Mouse (Mus musculus) spleen, adult 2 months (tissue): ENCODE results near the gene Srsf1. TPM values are rescaled to one million over a fixed set of nuclear protein-coding genes. Genes with fewer than 3 reads are reported as not detected.

Experiments used
- DNase-seq, 2 experiments: peaks; one replicate each; pipeline versions ENCODE4 v3.0.0 to v3.0.0-alpha.2; 2012 to 2021; ENCODE audit warnings: low spot score in 2 of 2, low read depth in 1 of 2
- H3K27ac ChIP-seq: fragments of 200-500 bp; 2 replicates; pipeline ENCODE4 v1.5.1; 2012; ENCODE audit warnings: low read length, inconsistent platforms; ENCODE audit not compliant: insufficient read depth
- H3K27me3 ChIP-seq: fragments of 200-500 bp; 2 replicates; pipeline ENCODE4 v1.6.1; 2012; ENCODE audit warnings: mild to moderate bottlenecking, moderate library complexity, low read length, inconsistent platforms; ENCODE audit not compliant: control insufficient read depth, insufficient read depth
- H3K36me3 ChIP-seq: fragments of 200-500 bp; 2 replicates; pipeline ENCODE4 v1.6.1; 2012; ENCODE audit warnings: mild to moderate bottlenecking, low read length, inconsistent platforms; ENCODE audit not compliant: control insufficient read depth, insufficient read depth
- H3K4me1 ChIP-seq: fragments of 200-500 bp; 2 replicates; pipeline ENCODE4 v1.6.1; 2011; ENCODE audit warnings: inconsistent platforms; ENCODE audit not compliant: control insufficient read depth, insufficient read depth, insufficient read length
- H3K4me3 ChIP-seq: fragments of 200-500 bp; 2 replicates; pipeline ENCODE4 v1.5.1; 2011; ENCODE audit warnings: mild to moderate bottlenecking, inconsistent platforms; ENCODE audit not compliant: insufficient read depth, insufficient read length; ENCODE audit errors: extremely low read depth
- CTCF ChIP-seq: fragments of 200-500 bp; IDR thresholded peaks from 2 replicates; pipeline ENCODE4 v1.5.1; 2011; ENCODE audit warnings: mild to moderate bottlenecking, inconsistent platforms; ENCODE audit not compliant: insufficient read depth, insufficient read length, insufficient replicate concordance; ENCODE audit errors: extremely low read depth
- POLR2A ChIP-seq: fragments of 200-500 bp; IDR thresholded peaks from 2 replicates; pipeline ENCODE4 v1.6.1; 2011; ENCODE audit warnings: low read depth, low read length, inconsistent platforms
- WGBS: fragments of 180-500 bp; shearing (Covaris S2); methylation state at CpG from one replicate; pipeline ENCODE4 v1.1.7; 2018; 5-methylcytosine and 5-hydroxymethylcytosine counted together
- polyA plus RNA-seq: library from polyadenylated mRNA; depleted of rRNA; stranded (reverse); fragments of >200 nt; gene quantifications from 2 replicates; pipeline ENCODE4 v1.2.3, GENCODE M21; 2012; rRNA removed

Srsf1 gene
- polyA plus RNA-seq, 1 experiment = 106 TPM

GRCm38 (mm10) chr11:88100170-88100569 lies 53.0 kb downstream of the Srsf1 start:
- no peak overlapping the region for H3K27ac ChIP-seq
- no peak for DNase-seq
- no peak for TF ChIP-seq POLR2A
- no peak for TF ChIP-seq CTCF
- 68% methylated on average over 4 of the region's 4 CpGs for WGBS
- no peaks in the 10 kb centered on the region for H3K36me3 ChIP-seq
- H3K4me1 ChIP-seq = peaks cover 9% of the 10 kb centered on the region
- peaks cover 8% of the 10 kb centered on the region; the same call in 1 of the 2 replicates for H3K27me3 ChIP-seq
- H3K4me3 ChIP-seq = no peak overlapping the region

Other genes starting within 250 kb of the Srsf1 start
- 0.02 and 0.09 TPM in 2 replicates for gene Lpo, start 219.1 kb upstream of the Srsf1 start, polyA plus RNA-seq
- 12.6 and 13.3 TPM in 2 replicates for gene Mks1, start 194.2 kb upstream of the Srsf1 start, polyA plus RNA-seq
- 2.5 and 12.7 TPM in 2 replicates for gene Epx, start 171.8 kb upstream of the Srsf1 start, polyA plus RNA-seq
- not detected in 2 replicates for gene Olfr462, start 155.1 kb upstream of the Srsf1 start, polyA plus RNA-seq
- gene Olfr463, start 150.0 kb upstream of the Srsf1 start, polyA plus RNA-seq = not detected in 2 replicates
- gene Olfr464, start 126.4 kb upstream of the Srsf1 start, polyA plus RNA-seq = not detected in 2 replicates
- 28.6 and 33.8 TPM in 2 replicates for gene Dynll2, start 59.8 kb upstream of the Srsf1 start, polyA plus RNA-seq
- 14.2 and 15.5 TPM in 2 replicates for gene Vezf1, start 20.9 kb downstream of the Srsf1 start, polyA plus RNA-seq
- 10.7 and 12.1 TPM in 2 replicates for gene Cuedc1, start 50.7 kb downstream of the Srsf1 start, polyA plus RNA-seq
- 23.1 and 30.0 TPM in 2 replicates for gene Mrps23, start 157.0 kb downstream of the Srsf1 start, polyA plus RNA-seq
- not detected in 2 replicates for gene Ccdc182, start 246.7 kb downstream of the Srsf1 start, polyA plus RNA-seq